Mouse (Mus musculus): ENCODE data around the gene Olfr1180.
"Not testable (repeated sequence)": the region's sequence is repeated elsewhere in the genome, so short reads cannot be mapped to it uniquely, and the experiment has no call there.

Gene Olfr1180

GRCm38 (mm10) chr2:88419051-88419450 lies at the start of gene Olfr1180:
TSS of gene Olfr1180 (minus strand) at chr2:88419151.
- no peak for DNase-seq (ENCODE audit: low read depth, low spot score)

- not testable (repeated sequence) for DNase-seq (ENCODE audit: low read depth, low spot score)
These were observed 35.6 kb upstream of the Olfr1180 start, which contains the start of gene Olfr1183 for GRCm38 (mm10) chr2:88454567-88454966. TSS of gene Olfr1183 (plus strand) at chr2:88454867.

GRCm38 (mm10) chr2:88449031-88449430 lies 30.1 kb upstream of the Olfr1180 start, which contains the start of gene Gm13757:
TSS of gene Gm13757 (minus strand) at chr2:88449131.
- DNase-seq (ENCODE audit: low read depth, low spot score) = no peak

- no peak for DNase-seq (ENCODE audit: low read depth, low spot score)
These were observed 7.1 kb upstream of the Olfr1180 start, which contains the start of gene Olfr1181 for GRCm38 (mm10) chr2:88426071-88426470. TSS of gene Olfr1181 (minus strand) at chr2:88426171.

GRCm38 (mm10) chr2:88406353-88406752 lies 12.6 kb downstream of the Olfr1180 start, which contains the start of gene Olfr1179:
TSS of gene Olfr1179 (minus strand) at chr2:88406453.
- DNase-seq (ENCODE audit: low read depth, low spot score) = no peak

GRCm38 (mm10) chr2:88386762-88387161 lies 32.2 kb downstream of the Olfr1180 start, which contains the start of gene Olfr1178:
TSS of gene Olfr1178 (plus strand) at chr2:88387062.
- no peak for DNase-seq (ENCODE audit: low read depth, low spot score)

Data from c-Kit-negative CD71-positive TER-119-positive erythroid progenitor cells, embryonic 14.5 days (primary cell).